Mouse (Mus musculus) heart, postnatal 14 days (tissue): ENCODE data around the gene Cpsf7. TPM values are rescaled to one million over a fixed set of nuclear protein-coding genes. Genes with fewer than 3 reads are reported as not detected.
"Not testable (repeated sequence)": the region's sequence is repeated elsewhere in the genome, so short reads cannot be mapped to it uniquely, and the experiment has no call there.

Experiments
- DNase-seq, 2 experiments: peaks; one replicate each; pipeline ENCODE4 v3.0.0; 2021 to 2022
- intact Hi-C: fragments of 180-260 bp; cut with DNase I; formaldehyde crosslinking; loops from one replicate; pipeline ENCODE4 v1.15.1; 2025
- total RNA-seq, 2 experiments: library from RNA; stranded (reverse); gene quantifications; 2 replicates each; pipeline ENCODE4 v1.2.3; 2021

Cpsf7 gene
- total RNA-seq, 2 experiments from 2014 or later = 35.3 to 36.4 TPM

GRCm38 (mm10) chr19:10557430-10557829 lies 32.4 kb downstream of the Cpsf7 start:
- no peak for DNase-seq
- intact Hi-C loops = no loop called here

- intact Hi-C loops, DNase-seq: not testable (repeated sequence)
These were observed 32.8 kb downstream of the Cpsf7 start for GRCm38 (mm10) chr19:10557837-10558375.

- intact Hi-C loops = no loop called here
- peak in 1 of 2 experiments; percentile 34 for DNase-seq
These were observed 35.0 kb downstream of the Cpsf7 start for GRCm38 (mm10) chr19:10560108-10560507.

- intact Hi-C loops = loop anchor here (2.0 kb wide), 1 partner anchor 15 kb away; the partner anchor contains the start of genes Cyb561a3 and Tmem138
These were observed 36.7 kb downstream of the Cpsf7 start for GRCm38 (mm10) chr19:10561558-10562314.

GRCm38 (mm10) chr19:10562351-10562750 lies 37.3 kb downstream of the Cpsf7 start:
- intact Hi-C loops = loop anchor here (2.0 kb wide), 1 partner anchor 14 kb away; the partner anchor contains the start of genes Cyb561a3 and Tmem138
- no peak for DNase-seq

More at GRCm38 (mm10) chr19:10561558-10562314, 36.7 kb downstream of the Cpsf7 start:
- DNase-seq = peak; percentile 30 to 63

- intact Hi-C loops = no loop called here
- no peak for DNase-seq
These were observed 39.2 kb downstream of the Cpsf7 start for GRCm38 (mm10) chr19:10564278-10564677.

GRCm38 (mm10) chr19:10565217-10565616 lies 40.2 kb downstream of the Cpsf7 start:
- intact Hi-C loops = no loop called here
- no peak for DNase-seq

GRCm38 (mm10) chr19:10569627-10570026 lies 44.6 kb downstream of the Cpsf7 start:
- intact Hi-C loops = no loop called here
- no peak for DNase-seq

GRCm38 (mm10) chr19:10576690-10577561 lies 51.9 kb downstream of the Cpsf7 start, which contains the start of the genes Cyb561a3 and Tmem138:
TSS of gene Cyb561a3 (plus strand) at chr19:10577172.
TSS of gene Tmem138 (minus strand) at chr19:10577362.
- DNase-seq = peak; percentile 89 to 93
- intact Hi-C loops = loop anchor here (2.0 kb wide), 1 partner anchor 14 kb away; no protein-coding TSS in a partner anchor

- no peak for DNase-seq
- intact Hi-C loops = no loop called here
These were observed 55.0 kb downstream of the Cpsf7 start for GRCm38 (mm10) chr19:10580102-10580501.

GRCm38 (mm10) chr19:10580761-10581160 lies 55.7 kb downstream of the Cpsf7 start:
- intact Hi-C loops = no loop called here

GRCm38 (mm10) chr19:10581984-10582383 lies 56.9 kb downstream of the Cpsf7 start:
- no peak for DNase-seq
- intact Hi-C loops = no loop called here

More at GRCm38 (mm10) chr19:10580761-10581160, 55.7 kb downstream of the Cpsf7 start:
- DNase-seq = no peak

GRCm38 (mm10) chr19:10583550-10584146 lies 58.6 kb downstream of the Cpsf7 start:
- intact Hi-C loops = no loop called here
- peak in 1 of 2 experiments; percentile 15 for DNase-seq

- no peak for DNase-seq
- intact Hi-C loops = no loop called here
These were observed 60.0 kb downstream of the Cpsf7 start for GRCm38 (mm10) chr19:10585112-10585511.

- intact Hi-C loops = no loop called here
- no peak for DNase-seq
These were observed 62.2 kb downstream of the Cpsf7 start for GRCm38 (mm10) chr19:10587231-10587630.

GRCm38 (mm10) chr19:10589127-10589857 lies 64.2 kb downstream of the Cpsf7 start:
- intact Hi-C loops = no loop called here
- DNase-seq = no peak

GRCm38 (mm10) chr19:10590301-10590700 lies 65.2 kb downstream of the Cpsf7 start:
- intact Hi-C loops = no loop called here
- DNase-seq = no peak

GRCm38 (mm10) chr19:10591659-10592377 lies 66.8 kb downstream of the Cpsf7 start:
- no peak for DNase-seq
- intact Hi-C loops = no loop called here
